Mouse (Mus musculus) embryonic facial prominence, embryonic 13.5 days (tissue): ENCODE data around the gene Tmem267. TPM values are rescaled to one million over a fixed set of nuclear protein-coding genes. Genes with fewer than 3 reads are reported as not detected.
"Not testable (repeated sequence)": the region's sequence is repeated elsewhere in the genome, so short reads cannot be mapped to it uniquely, and the experiment has no call there.

ENCODE experiments used
- ATAC-seq: fragments of 200-750 bp; cut with Nextera tagmentation; 2 replicates; pipeline ENCODE4 v1.8.0; 2017; ENCODE audit warnings: low read depth; ENCODE audit not compliant: insufficient number of reproducible peaks, insufficient read depth, low FRiP score, low TSS enrichment
- H3K27ac ChIP-seq: fragments of 300-500 bp; sonication (generic); 2 replicates; pipeline ENCODE4 v1.5.1; 2015; ENCODE audit warnings: moderate library complexity, mild to moderate bottlenecking, inconsistent platforms
- H3K27me3 ChIP-seq: fragments of 300-500 bp; sonication (generic); 2 replicates; pipeline ENCODE4 v1.6.1; 2015; ENCODE audit warnings: mild to moderate bottlenecking, inconsistent platforms
- H3K36me3 ChIP-seq: fragments of 300-500 bp; sonication (generic); 2 replicates; pipeline ENCODE4 v1.6.1; 2015; ENCODE audit warnings: mild to moderate bottlenecking, inconsistent platforms
- H3K4me1 ChIP-seq: fragments of 300-500 bp; sonication (generic); 2 replicates; pipeline ENCODE4 v1.6.1; 2015; ENCODE audit warnings: inconsistent platforms
- H3K4me2 ChIP-seq: fragments of 300-500 bp; sonication (generic); 2 replicates; pipeline ENCODE4 v1.6.1; 2015; ENCODE audit warnings: moderate library complexity, mild to moderate bottlenecking, inconsistent platforms
- H3K4me3 ChIP-seq: fragments of 300-500 bp; sonication (generic); 2 replicates; pipeline ENCODE4 v1.5.1; 2015; ENCODE audit warnings: mild to moderate bottlenecking, inconsistent platforms
- H3K9ac ChIP-seq: fragments of 300-500 bp; sonication (generic); 2 replicates; pipeline ENCODE4 v1.6.1; 2015; ENCODE audit warnings: mild to moderate bottlenecking, inconsistent platforms
- H3K9me3 ChIP-seq: fragments of 300-500 bp; sonication (generic); 2 replicates; pipeline ENCODE4 v1.6.1; 2016; ENCODE audit warnings: inconsistent platforms
- WGBS: fragments of 180-500 bp; shearing (Covaris S2); methylation state at CpG from one replicate; pipeline ENCODE4 v1.1.7; 2015; ENCODE audit warnings: mixed read lengths; 5-methylcytosine and 5-hydroxymethylcytosine counted together
- polyA plus RNA-seq: library from polyadenylated mRNA; unstranded; fragments of >200 nt; fragmentation: Nextera tagmentation; extraction: Ambion mirVana; gene quantifications from 2 replicates; pipeline ENCODE4 v1.2.1, GENCODE M21; 2015

Gene Tmem267
- 1.8 and 3.0 TPM in 2 replicates for polyA plus RNA-seq

DNA sequence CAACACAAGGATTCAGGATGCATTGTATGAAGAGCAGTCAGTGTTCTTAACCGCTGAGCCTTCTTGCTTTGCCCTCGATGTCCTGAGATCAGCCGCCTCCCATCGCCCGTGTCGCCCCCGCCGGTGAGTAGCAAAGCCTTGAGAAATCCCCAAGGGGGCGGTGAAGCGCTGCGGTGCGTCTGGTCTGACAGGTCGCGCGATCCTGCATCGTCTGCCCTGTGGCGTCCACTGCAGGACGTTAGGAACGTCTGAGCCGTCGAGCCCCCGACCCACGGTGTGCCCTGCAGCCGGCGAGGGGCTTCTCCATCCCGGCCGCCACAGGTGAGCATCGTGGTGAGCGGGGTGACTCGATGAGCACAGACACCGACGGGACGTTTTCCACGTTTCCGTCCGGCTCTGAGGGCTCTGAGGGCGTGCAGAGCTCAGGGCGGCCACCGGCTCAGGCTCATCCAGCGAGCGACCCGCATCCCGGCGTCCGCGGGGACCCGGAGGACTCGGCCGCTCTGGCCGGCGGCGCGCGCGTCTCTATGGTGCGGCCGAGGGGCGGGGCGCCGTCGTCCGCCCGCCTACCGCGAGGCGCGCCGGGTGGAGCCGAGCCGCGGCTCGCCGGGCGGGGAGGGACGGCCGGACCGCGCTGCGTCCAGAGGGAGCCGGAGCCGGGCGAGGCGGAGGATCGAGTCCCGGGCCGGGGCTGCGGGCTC, at the start of gene Tmem267, which contains the start of gene 3110070M22Rik:
TSS of gene Tmem267 (plus strand) at position 160 of the 701 bp plus-strand sequence.
TSS of gene 3110070M22Rik (minus strand) at position 504 of the 701 bp plus-strand sequence.
- no peaks in the 10 kb centered on the region for H3K27me3 ChIP-seq
- H3K27ac ChIP-seq = peak within 1 kb of the TSS; percentile 1; the same call in 1 of the 2 replicates
- 0 out of 2 replicates have a peak within 1 kb of the TSS, but pooled peaks have one; percentile 37 for H3K9ac ChIP-seq

DNA sequence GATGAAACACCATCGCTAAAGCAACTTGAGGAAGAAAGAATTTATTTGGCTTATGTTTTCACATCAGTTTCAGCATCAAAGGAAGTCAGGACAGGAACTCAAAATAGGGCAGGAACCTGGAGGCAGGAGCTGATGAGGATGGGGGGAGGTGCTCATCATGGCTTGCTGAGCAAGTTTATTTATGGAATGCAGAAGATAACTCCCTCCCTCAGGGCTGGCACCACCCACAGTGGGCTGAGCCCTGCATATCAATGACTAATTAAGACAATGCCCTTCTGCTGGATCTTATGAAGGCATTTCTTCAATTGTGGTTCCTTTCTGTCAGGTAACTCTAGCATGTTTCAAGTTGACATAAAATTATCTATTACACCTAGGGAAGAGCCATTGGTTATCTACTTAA, 45.6 kb upstream of the Tmem267 start:
- Histone ChIP-seq H3K9me3 (no peaks in the 10 kb centered on the region), H3K4me3 (no peak overlapping the region), H3K36me3 (peaks cover 64% of the 10 kb centered on the region), H3K27ac (no peak overlapping the region), H3K9ac (no peak overlapping the region), H3K27me3 (no peaks in the 10 kb centered on the region), H3K4me1 (no peaks in the 10 kb centered on the region), H3K4me2 (no peak overlapping the region)
- no peak for ATAC-seq
- WGBS = 100% methylated on average over 1 of the region's 1 CpGs

More for the DNA sequence above, at the start of gene Tmem267, which contains the start of gene 3110070M22Rik:
- Histone ChIP-seq H3K4me3 (no peak within 1 kb of the TSS), H3K9me3 (peaks cover 18% of the 10 kb centered on the region), H3K36me3 (peaks cover 47% of the 10 kb centered on the region), H3K4me2 (peak within 1 kb of the TSS; percentile 41), H3K4me1 (no peaks in the 10 kb centered on the region)
- no peak for ATAC-seq
- WGBS = 80% methylated on average over 87 of the region's 87 CpGs

DNA sequence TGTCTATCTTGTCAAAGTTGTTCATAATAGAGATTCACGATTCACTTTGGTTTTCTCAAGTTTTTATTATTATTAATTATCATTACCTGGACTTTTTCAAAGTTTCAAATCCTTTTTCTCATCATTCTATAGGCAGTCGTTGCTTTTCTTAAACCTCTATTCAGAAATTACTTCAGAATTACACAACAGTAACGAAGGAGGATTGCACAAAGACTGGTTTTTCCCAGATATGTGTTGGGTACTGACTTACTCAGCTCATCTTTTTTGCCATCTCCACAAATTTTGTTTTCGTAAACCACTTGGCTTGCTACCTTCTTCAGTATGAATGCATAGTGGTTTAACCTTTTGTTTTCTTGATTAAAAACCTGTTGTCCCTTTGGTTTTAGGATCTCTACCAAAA, 34.3 kb upstream of the Tmem267 start:
- H3K27me3 ChIP-seq = no peaks in the 10 kb centered on the region
- no peak overlapping the region for H3K9ac ChIP-seq
- H3K27ac ChIP-seq = no peak overlapping the region
- H3K4me1 ChIP-seq = no peaks in the 10 kb centered on the region
- H3K4me2 ChIP-seq = no peak overlapping the region
- H3K36me3 ChIP-seq = peaks cover 58% of the 10 kb centered on the region
- no peaks in the 10 kb centered on the region for H3K9me3 ChIP-seq
- H3K4me3 ChIP-seq = no peak overlapping the region
- ATAC-seq = no peak
- WGBS = 95% methylated on average over 4 of the region's 4 CpGs

DNA sequence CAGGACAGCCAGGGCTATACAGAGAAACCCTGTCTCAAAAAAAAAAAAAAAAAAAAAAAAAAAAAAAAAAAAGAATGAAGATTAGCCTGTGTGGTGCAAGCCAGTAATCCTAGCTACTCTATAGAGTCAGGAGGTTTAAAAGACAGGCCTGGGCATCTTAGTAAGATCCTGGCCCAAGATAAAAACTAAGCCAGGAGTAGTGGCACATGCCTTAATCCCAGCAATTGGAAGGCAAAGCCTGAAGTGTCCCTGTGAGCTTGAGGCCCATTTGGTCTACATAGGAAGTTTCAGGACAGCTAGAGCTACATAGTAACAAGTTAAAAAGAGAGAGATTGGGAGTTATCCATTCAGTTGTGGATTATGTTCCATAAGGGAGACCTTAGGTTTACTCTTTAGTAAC, 32.8 kb upstream of the Tmem267 start:
- peaks cover 54% of the 10 kb centered on the region for H3K36me3 ChIP-seq
- H3K4me3 ChIP-seq = no peak overlapping the region
- H3K4me2 ChIP-seq = no peak overlapping the region
- no peak for ATAC-seq
- H3K9me3 ChIP-seq = no peaks in the 10 kb centered on the region
- no peak overlapping the region for H3K9ac ChIP-seq
- H3K4me1 ChIP-seq = no peaks in the 10 kb centered on the region
- no peak overlapping the region for H3K27ac ChIP-seq
- H3K27me3 ChIP-seq = no peaks in the 10 kb centered on the region

DNA sequence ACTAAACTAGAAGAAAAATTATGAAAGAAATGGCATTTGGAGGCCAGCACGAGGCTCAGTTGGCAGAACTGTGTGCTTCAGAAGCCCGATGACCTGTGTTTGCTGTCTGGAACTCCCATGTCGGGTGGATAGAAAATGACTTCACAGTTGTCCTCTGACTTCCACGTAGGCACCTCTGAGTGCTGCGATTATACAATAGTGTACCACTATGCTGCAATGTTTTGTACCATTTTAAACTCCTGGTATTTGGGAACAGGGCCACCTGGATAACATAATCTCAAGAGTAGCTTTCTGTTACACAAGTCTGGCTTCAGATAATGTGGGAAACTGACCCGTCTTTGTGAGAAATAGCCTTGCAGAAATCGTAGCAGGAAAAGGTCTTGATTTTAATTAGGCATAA, 31.5 kb upstream of the Tmem267 start:
- no peaks in the 10 kb centered on the region for H3K4me1 ChIP-seq
- H3K36me3 ChIP-seq = peaks cover 41% of the 10 kb centered on the region
- no peak overlapping the region for H3K4me2 ChIP-seq
- no peak overlapping the region for H3K9ac ChIP-seq
- no peak overlapping the region for H3K27ac ChIP-seq
- ATAC-seq = no peak
- H3K9me3 ChIP-seq = no peaks in the 10 kb centered on the region
- WGBS = 90% methylated on average over 7 of the region's 7 CpGs
- no peak overlapping the region for H3K4me3 ChIP-seq
- no peaks in the 10 kb centered on the region for H3K27me3 ChIP-seq

GRCm38 (mm10) chr13:119461900-119462595, 25.8 kb upstream of the Tmem267 start:
- no peaks in the 10 kb centered on the region for H3K9me3 ChIP-seq
- WGBS = 15% methylated on average over 10 of the region's 10 CpGs
- peak overlapping the region; percentile 71 for H3K4me3 ChIP-seq
- H3K27me3 ChIP-seq = no peaks in the 10 kb centered on the region
- peak overlapping the region; percentile 66 for H3K27ac ChIP-seq
- peaks cover 19% of the 10 kb centered on the region for H3K36me3 ChIP-seq
- peak overlapping the region; percentile 78 for H3K4me2 ChIP-seq
- peaks cover 14% of the 10 kb centered on the region for H3K4me1 ChIP-seq
- peak overlapping the region; percentile 87 for H3K9ac ChIP-seq
- peak; percentile 35; the same call in 1 of the 2 replicates for ATAC-seq

DNA sequence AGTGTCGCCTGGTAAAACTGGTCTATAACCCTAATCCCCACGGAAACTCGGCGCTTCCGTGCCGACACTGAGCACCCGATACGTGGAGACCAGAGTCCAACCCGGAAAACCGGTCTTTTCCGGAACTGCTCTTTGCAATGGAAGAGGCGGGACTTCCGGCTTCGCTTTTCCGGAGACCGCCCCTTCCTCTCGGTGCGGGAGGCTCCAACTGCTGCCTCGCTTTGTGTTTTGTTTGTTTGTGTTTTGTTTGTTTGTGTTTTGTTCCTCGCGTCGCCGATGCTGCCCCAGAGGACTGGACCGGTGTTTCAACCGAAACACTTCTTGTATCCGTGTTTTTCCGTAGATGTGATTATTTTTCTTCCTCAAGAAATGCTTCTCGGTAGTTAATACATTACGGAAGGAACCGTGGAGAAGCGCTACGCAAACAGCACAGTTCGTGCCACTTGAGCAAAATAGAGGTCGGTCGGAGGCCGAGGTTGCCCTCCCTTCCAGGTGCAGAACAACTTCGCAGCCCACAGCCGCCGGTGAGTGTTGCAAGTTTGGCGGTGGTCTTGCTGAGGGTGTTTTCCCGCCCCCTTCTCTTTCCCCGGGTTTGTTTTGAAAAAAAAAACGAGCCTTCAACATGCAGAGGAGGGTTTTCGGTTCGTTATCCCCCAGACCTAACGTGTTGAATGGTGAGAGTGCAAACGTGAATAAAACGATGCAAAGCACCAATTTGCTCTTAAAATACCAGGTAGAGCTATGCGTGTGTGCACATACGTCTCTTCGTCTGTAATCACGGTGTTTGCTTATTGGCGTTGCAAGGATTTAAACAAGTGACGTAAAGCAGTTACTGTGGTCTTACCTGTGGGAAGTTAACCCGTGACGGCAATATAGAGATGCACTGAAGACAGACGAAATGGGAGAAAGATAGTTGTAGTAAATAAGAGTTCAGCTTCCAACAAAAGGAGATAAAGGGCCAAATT, 25.0 kb upstream of the Tmem267 start, which contains the start of gene 4833420G17Rik:
TSS of gene 4833420G17Rik (plus strand) at position 173 of the 965 bp plus-strand sequence.
- peaks cover 14% of the 10 kb centered on the region for H3K4me1 ChIP-seq
- H3K4me2 ChIP-seq = peak within 1 kb of the TSS; percentile 78
- peak within 1 kb of the TSS; percentile 66 for H3K27ac ChIP-seq
- H3K36me3 ChIP-seq = peaks cover 28% of the 10 kb centered on the region
- H3K4me3 ChIP-seq = peak within 1 kb of the TSS; percentile 71
- H3K9ac ChIP-seq = peak within 1 kb of the TSS; percentile 87
- H3K27me3 ChIP-seq = no peaks in the 10 kb centered on the region
- WGBS = 8% methylated on average over 57 of the region's 57 CpGs
- no peaks in the 10 kb centered on the region for H3K9me3 ChIP-seq
- peak; percentile 94 for ATAC-seq

- Histone ChIP-seq H3K27me3 (no peaks in the 10 kb centered on the region), H3K27ac (no peak overlapping the region), H3K9me3 (no peaks in the 10 kb centered on the region), H3K4me3 (no peak overlapping the region), H3K4me1 (no peaks in the 10 kb centered on the region), H3K36me3 (peaks cover 77% of the 10 kb centered on the region), H3K9ac (no peak overlapping the region), H3K4me2 (no peak overlapping the region)
- no peak for ATAC-seq
- 90% methylated on average over 9 of the region's 9 CpGs for WGBS
These were observed 11.2 kb upstream of the Tmem267 start for GRCm38 (mm10) chr13:119476631-119477030.

DNA sequence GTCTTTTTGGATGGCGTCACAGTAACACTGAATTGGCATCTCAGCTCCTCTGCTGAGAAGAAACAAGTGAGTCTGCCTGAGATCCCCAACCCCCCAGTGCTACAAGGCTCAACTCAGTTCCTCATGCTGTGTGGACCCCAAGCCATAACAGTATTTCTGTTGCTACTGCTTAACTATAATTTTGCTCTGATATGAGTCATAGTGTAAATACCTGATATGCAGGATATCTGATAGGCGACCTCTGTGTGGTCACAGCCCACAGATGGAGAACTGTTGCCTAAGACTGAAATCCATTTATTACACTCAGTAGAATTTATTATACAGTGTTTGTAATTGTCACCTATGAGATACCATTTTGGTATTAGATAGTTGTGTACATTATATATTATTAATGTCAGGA, 10.1 kb upstream of the Tmem267 start:
- Histone ChIP-seq H3K4me3 (no peak overlapping the region), H3K4me2 (no peak overlapping the region), H3K27ac (no peak overlapping the region), H3K27me3 (no peaks in the 10 kb centered on the region), H3K36me3 (peaks cover 70% of the 10 kb centered on the region), H3K9me3 (no peaks in the 10 kb centered on the region), H3K9ac (no peak overlapping the region), H3K4me1 (no peaks in the 10 kb centered on the region)
- WGBS = 89% methylated on average over 2 of the region's 2 CpGs
- ATAC-seq = no peak

DNA sequence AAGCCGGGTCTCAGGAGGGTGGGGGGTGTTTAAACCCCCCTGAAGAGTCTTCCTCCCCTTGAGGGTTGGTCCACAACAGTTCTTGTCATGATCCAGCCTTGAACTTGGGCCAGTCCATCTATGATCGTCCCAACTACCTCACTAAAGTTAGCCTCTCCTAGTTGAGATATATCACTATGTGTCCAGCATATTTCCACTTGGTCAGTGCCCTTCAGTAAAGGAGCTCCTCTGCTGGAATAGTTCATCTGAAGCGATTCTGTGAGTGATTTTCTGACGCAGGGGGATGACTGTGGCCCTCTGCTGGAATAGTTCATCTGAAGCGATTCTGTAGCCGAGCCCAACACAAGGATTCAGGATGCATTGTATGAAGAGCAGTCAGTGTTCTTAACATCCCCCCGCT, 485 bp upstream of the Tmem267 start:
- Histone ChIP-seq H3K4me3 (no peak overlapping the region), H3K27ac (no peak overlapping the region), H3K36me3 (peaks cover 51% of the 10 kb centered on the region), H3K9me3 (peaks cover 18% of the 10 kb centered on the region), H3K4me1 (no peaks in the 10 kb centered on the region), H3K9ac (no peak overlapping the region), H3K4me2 (peak overlapping the region; percentile 41), H3K27me3 (no peaks in the 10 kb centered on the region)
- WGBS = 56% methylated on average over 7 of the region's 7 CpGs
- ATAC-seq = no peak

DNA sequence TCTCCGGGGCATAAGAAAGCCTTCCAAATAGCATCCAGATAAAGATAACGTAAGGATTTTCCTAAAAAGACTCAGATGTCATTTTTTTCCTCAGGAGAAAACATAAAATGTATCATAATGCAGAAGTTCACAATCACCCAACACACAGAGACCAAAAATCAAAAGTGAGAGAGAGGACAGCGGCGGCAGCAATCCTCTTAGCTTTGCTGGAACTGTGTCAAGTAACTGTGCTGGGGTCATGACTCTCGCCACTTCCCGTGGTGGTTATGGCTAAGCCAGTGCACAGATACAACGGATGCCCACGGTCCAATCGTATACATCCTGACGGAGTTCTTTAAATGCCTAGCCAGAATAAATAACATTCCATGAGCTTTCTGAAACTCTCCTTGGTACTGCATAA, 4.2 kb downstream of the Tmem267 start:
- H3K4me1 ChIP-seq, H3K4me2 ChIP-seq, H3K27ac ChIP-seq, H3K9ac ChIP-seq, ATAC-seq, H3K4me3 ChIP-seq, H3K27me3 ChIP-seq: not testable (repeated sequence)
- Histone ChIP-seq H3K9me3 (peaks cover 22% of the 10 kb centered on the region), H3K36me3 (peaks cover 11% of the 10 kb centered on the region)
- WGBS = 91% methylated on average over 10 of the region's 10 CpGs
